Mouse (Mus musculus) thymus, postnatal 4 days (tissue): ENCODE results near the gene Scamp4.

Experiments
- DNase-seq: peaks from one replicate; pipeline ENCODE4 v3.0.0; 2021

Scamp4 gene

GRCm38 (mm10) chr10:80656130-80656862 is 53.6 kb downstream of the Scamp4 start:
- peak; percentile 100 for DNase-seq

- peak; percentile 69 for DNase-seq
Measured at GRCm38 (mm10) chr10:80656863-80657623, 54.4 kb downstream of the Scamp4 start, which contains the start of gene Btbd2. Gene Btbd2, minus strand, starts transcription at chr10:80657071.

GRCm38 (mm10) chr10:80658194-80658840 is 55.6 kb downstream of the Scamp4 start:
- DNase-seq, result no peak

- peak; percentile 56 for DNase-seq
Measured at GRCm38 (mm10) chr10:80658841-80659202, 56.1 kb downstream of the Scamp4 start.

GRCm38 (mm10) chr10:80659213-80659612 is 56.5 kb downstream of the Scamp4 start:
- peak; percentile 90 for DNase-seq

- DNase-seq, result peak; percentile 96
Measured at GRCm38 (mm10) chr10:80661149-80661548, 58.5 kb downstream of the Scamp4 start.

- DNase-seq, result peak; percentile 55
Measured at GRCm38 (mm10) chr10:80663485-80664196, 61.0 kb downstream of the Scamp4 start.

- peak; percentile 47 for DNase-seq
Measured at GRCm38 (mm10) chr10:80664197-80665015, 61.7 kb downstream of the Scamp4 start.

- DNase-seq, result no peak
Measured at GRCm38 (mm10) chr10:80665016-80665380, 62.3 kb downstream of the Scamp4 start.
